Mouse (Mus musculus) ES-Bruce4 (cell line): ENCODE data around the gene Leap2. TPM values are rescaled to one million over a fixed set of nuclear protein-coding genes. Genes with fewer than 3 reads are reported as not detected.

Experiments used
- H3K27ac ChIP-seq: 2 replicates; pipeline ENCODE4 v1.5.1; 2012; ENCODE audit warnings: low read length, inconsistent platforms; ENCODE audit not compliant: insufficient read depth
- H3K27me3 ChIP-seq: 2 replicates; pipeline ENCODE4 v1.6.1; 2012; ENCODE audit warnings: mild to moderate bottlenecking, low read length, inconsistent platforms; ENCODE audit not compliant: control insufficient read depth, poor library complexity, insufficient read depth, severe bottlenecking
- H3K36me3 ChIP-seq: 2 replicates; pipeline ENCODE4 v1.6.1; 2012; ENCODE audit warnings: inconsistent platforms, mild to moderate bottlenecking, low read length, moderate library complexity; ENCODE audit not compliant: control insufficient read depth, poor library complexity, insufficient read depth, severe bottlenecking
- H3K4me1 ChIP-seq: one replicate; pipeline ENCODE4 v1.8.1; 2011; ENCODE audit warnings: low read length; ENCODE audit not compliant: control insufficient read depth, insufficient read depth
- H3K4me3 ChIP-seq: 2 replicates; pipeline ENCODE4 v1.5.1; 2011; ENCODE audit warnings: low read depth, mild to moderate bottlenecking, low read length
- H3K9ac ChIP-seq: 2 replicates; pipeline ENCODE4 v1.6.1; 2012; ENCODE audit warnings: low read depth, mild to moderate bottlenecking, inconsistent platforms; ENCODE audit not compliant: poor library complexity, severe bottlenecking
- H3K9me3 ChIP-seq: replicated peaks from 2 replicates; pipeline ENCODE4 v1.6.1; 2012; ENCODE audit warnings: mild to moderate bottlenecking, low read length, inconsistent platforms; ENCODE audit not compliant: control insufficient read depth, poor library complexity, insufficient read depth, severe bottlenecking
- CTCF ChIP-seq: IDR thresholded peaks from one replicate; pipeline ENCODE4 v1.8.1; 2011; ENCODE audit warnings: low read depth, low read length
- EP300 ChIP-seq: IDR thresholded peaks from 2 replicates; pipeline ENCODE4 v1.6.1; 2011; ENCODE audit warnings: low read depth, low read length; ENCODE audit not compliant: insufficient read depth
- POLR2A ChIP-seq: IDR thresholded peaks from one replicate; pipeline ENCODE4 v1.8.1; 2011; ENCODE audit warnings: low read length; ENCODE audit not compliant: insufficient read depth
- polyA plus RNA-seq: library from polyadenylated mRNA; stranded (reverse); fragments of >200 nt; gene quantifications from 2 replicates; pipeline ENCODE4 v1.2.4, GENCODE M21; 2011; ENCODE audit warnings: low read depth; ENCODE audit not compliant: missing spikeins, insufficient read depth, insufficient read length

Gene Leap2
- polyA plus RNA-seq, 1 experiment, result not detected

GRCm38 (mm10) chr11:53433057-53433456 lies 10.1 kb upstream of the Leap2 start:
- TF ChIP-seq CTCF (no peak), EP300 (no peak), POLR2A (no peak)
- Histone ChIP-seq H3K27ac (no peak overlapping the region), H3K9ac (no peak overlapping the region), H3K4me1 (peaks cover 2% of the 10 kb centered on the region), H3K36me3 (peaks cover 9% of the 10 kb centered on the region), H3K4me3 (no peak overlapping the region), H3K9me3 (no peaks in the 10 kb centered on the region), H3K27me3 (no peaks in the 10 kb centered on the region)

- H3K27ac ChIP-seq, result peak overlapping the region; percentile 85
- H3K4me3 ChIP-seq, result peak overlapping the region; percentile 75
- no peaks in the 10 kb centered on the region for H3K27me3 ChIP-seq
- H3K9ac ChIP-seq, result peak overlapping the region; percentile 62
- TF ChIP-seq POLR2A, result no peak
- no peak for TF ChIP-seq CTCF
- TF ChIP-seq EP300, result no peak
- no peaks in the 10 kb centered on the region for H3K9me3 ChIP-seq
- peaks cover 14% of the 10 kb centered on the region for H3K36me3 ChIP-seq
- peaks cover 2% of the 10 kb centered on the region for H3K4me1 ChIP-seq
Measured at GRCm38 (mm10) chr11:53431347-53432056, 8.5 kb upstream of the Leap2 start.

GRCm38 (mm10) chr11:53430670-53431346 lies 7.8 kb upstream of the Leap2 start, which contains the start of the genes Uqcrq and Gdf9:
Gene Uqcrq (minus strand): TSS chr11:53430831.
Gene Gdf9 (plus strand): TSS chr11:53431023.
- Histone ChIP-seq H3K27me3 (no peaks in the 10 kb centered on the region), H3K9me3 (no peaks in the 10 kb centered on the region), H3K27ac (peak within 1 kb of the TSS; percentile 85), H3K9ac (peak within 1 kb of the TSS; percentile 87), H3K36me3 (peaks cover 14% of the 10 kb centered on the region), H3K4me3 (peak within 1 kb of the TSS; percentile 91), H3K4me1 (peaks cover 2% of the 10 kb centered on the region)
- TF ChIP-seq POLR2A (peak; percentile 43), CTCF (no peak), EP300 (no peak)

- no peak for TF ChIP-seq EP300
- H3K4me1 ChIP-seq, result peaks cover 2% of the 10 kb centered on the region
- H3K36me3 ChIP-seq, result peaks cover 14% of the 10 kb centered on the region
- H3K9ac ChIP-seq, result peak overlapping the region; percentile 87
- H3K9me3 ChIP-seq, result no peaks in the 10 kb centered on the region
- peak overlapping the region; percentile 52 for H3K27ac ChIP-seq
- H3K4me3 ChIP-seq, result peak overlapping the region; percentile 91
- no peaks in the 10 kb centered on the region for H3K27me3 ChIP-seq
Measured at GRCm38 (mm10) chr11:53430300-53430669, 7.3 kb upstream of the Leap2 start.

- H3K9ac ChIP-seq, result peak overlapping the region; percentile 87; the same call in 1 of the 2 replicates
- H3K36me3 ChIP-seq, result peaks cover 14% of the 10 kb centered on the region
- no peak overlapping the region for H3K27ac ChIP-seq
- peak overlapping the region; percentile 68 for H3K4me3 ChIP-seq
- H3K9me3 ChIP-seq, result no peaks in the 10 kb centered on the region
- no peak for TF ChIP-seq CTCF
- no peak for TF ChIP-seq EP300
- TF ChIP-seq POLR2A, result no peak
- H3K4me1 ChIP-seq, result peaks cover 2% of the 10 kb centered on the region
- no peaks in the 10 kb centered on the region for H3K27me3 ChIP-seq
Measured at GRCm38 (mm10) chr11:53429182-53429581, 6.2 kb upstream of the Leap2 start.

GRCm38 (mm10) chr11:53428716-53429057 lies 5.7 kb upstream of the Leap2 start:
- TF ChIP-seq POLR2A, result no peak
- TF ChIP-seq CTCF, result no peak
- no peak for TF ChIP-seq EP300
- Histone ChIP-seq H3K9ac (no peak overlapping the region), H3K9me3 (no peaks in the 10 kb centered on the region)

More at GRCm38 (mm10) chr11:53428716-53429057, 5.7 kb upstream of the Leap2 start:
- Histone ChIP-seq H3K27me3 (no peaks in the 10 kb centered on the region), H3K27ac (no peak overlapping the region), H3K4me3 (no peak overlapping the region), H3K36me3 (peaks cover 14% of the 10 kb centered on the region), H3K4me1 (peaks cover 2% of the 10 kb centered on the region)
